Mouse (Mus musculus) gastrocnemius, adult 8-10 months (tissue): ENCODE data around the gene 2310057N15Rik. TPM values are rescaled to one million over a fixed set of nuclear protein-coding genes. Genes with fewer than 3 reads are reported as not detected.
"Not testable (repeated sequence)": the region's sequence is repeated elsewhere in the genome, so short reads cannot be mapped to it uniquely, and the experiment has no call there.

ENCODE experiments used
- DNase-seq, 2 experiments: peaks; one replicate each; pipeline ENCODE4 v3.0.0; 2022; ENCODE audit warnings: low spot score in 2 of 2
- total RNA-seq, 4 experiments: library from RNA; stranded (reverse); gene quantifications; 2 replicates each; pipeline ENCODE4 v1.2.4; 2022

The 2310057N15Rik gene
- not detected for total RNA-seq

GRCm38 (mm10) chr16:88774106-88774505, at the start of gene 2310057N15Rik:
Gene 2310057N15Rik (minus strand): TSS chr16:88774206.
- DNase-seq: no peak

GRCm38 (mm10) chr16:88823736-88824135, 49.7 kb upstream of the 2310057N15Rik start:
- DNase-seq: no peak

GRCm38 (mm10) chr16:88820066-88820465, 46.1 kb upstream of the 2310057N15Rik start, which contains the start of gene Krtap15:
Gene Krtap15 (plus strand): TSS chr16:88820215.
- DNase-seq: peak; percentile 24 to 70

GRCm38 (mm10) chr16:88811827-88812226, 37.8 kb upstream of the 2310057N15Rik start, which contains the start of gene Gm20741:
Gene Gm20741 (minus strand): TSS chr16:88812220.
- no peak for DNase-seq

GRCm38 (mm10) chr16:88786786-88787185, 12.8 kb upstream of the 2310057N15Rik start:
- no peak for DNase-seq

- DNase-seq: no peak
Measured at GRCm38 (mm10) chr16:88777596-88777995, 3.6 kb upstream of the 2310057N15Rik start, which contains the start of gene Gm5965. Gene Gm5965 (plus strand): TSS chr16:88777896.

GRCm38 (mm10) chr16:88758547-88758946, 15.5 kb downstream of the 2310057N15Rik start, which contains the start of gene 2310034C09Rik:
Gene 2310034C09Rik (plus strand): TSS chr16:88758847.
- DNase-seq: not testable (repeated sequence)

GRCm38 (mm10) chr16:88751535-88751934, 22.5 kb downstream of the 2310057N15Rik start, which contains the start of gene Krtap13:
Gene Krtap13 (minus strand): TSS chr16:88751635.
- DNase-seq: not testable (repeated sequence)

GRCm38 (mm10) chr16:88747943-88748342, 26.1 kb downstream of the 2310057N15Rik start:
- DNase-seq: no peak

- no peak for DNase-seq
Measured at GRCm38 (mm10) chr16:88744750-88745340, 29.2 kb downstream of the 2310057N15Rik start.

- no peak for DNase-seq
Measured at GRCm38 (mm10) chr16:88735391-88735790, 38.6 kb downstream of the 2310057N15Rik start.

GRCm38 (mm10) chr16:88728812-88729275, 45.2 kb downstream of the 2310057N15Rik start, which contains the start of gene Krtap13-1:
Gene Krtap13-1 (plus strand): TSS chr16:88728862.
- peak in 1 of 2 experiments; percentile 18 for DNase-seq

Other genes with a start within 250 kb of the 2310057N15Rik start
- gene Cldn8, start 211.0 kb downstream of the 2310057N15Rik start, total RNA-seq: not detected
- gene Krtap24-1, start 161.9 kb downstream of the 2310057N15Rik start, total RNA-seq: not detected
- under 1 TPM in 3 of 4 experiments, not detected in 1; 0.35 to 0.75 (median 0.58) TPM for gene 2310079G19Rik, start 146.5 kb downstream of the 2310057N15Rik start, total RNA-seq
- not detected for gene Krtap26-1, start 126.4 kb downstream of the 2310057N15Rik start, total RNA-seq
- gene Krtap27-1, start 102.5 kb downstream of the 2310057N15Rik start, total RNA-seq: not detected
- not detected for gene 2310061N02Rik, start 66.2 kb downstream of the 2310057N15Rik start, total RNA-seq
- gene Krtap13-1, start 45.3 kb downstream of the 2310057N15Rik start, total RNA-seq: not detected
- gene Krtap13, start 22.6 kb downstream of the 2310057N15Rik start, total RNA-seq: not detected
- not detected for gene 2310034C09Rik, start 15.4 kb downstream of the 2310057N15Rik start, total RNA-seq
- not detected for gene Gm5965, start 3.7 kb upstream of the 2310057N15Rik start, total RNA-seq
- gene Gm20741, start 38.0 kb upstream of the 2310057N15Rik start, total RNA-seq: not detected
- not detected for gene Krtap15, start 46.0 kb upstream of the 2310057N15Rik start, total RNA-seq
- gene Krtap14, start 51.9 kb upstream of the 2310057N15Rik start, total RNA-seq: not detected
- not detected for gene Krtap19-1, start 95.2 kb upstream of the 2310057N15Rik start, total RNA-seq
- gene Krtap19-2, start 100.1 kb upstream of the 2310057N15Rik start, total RNA-seq: not detected
- not detected for gene Krtap19-3, start 103.8 kb upstream of the 2310057N15Rik start, total RNA-seq
- gene Krtap19-4, start 110.9 kb upstream of the 2310057N15Rik start, total RNA-seq: not detected
- not detected for gene Krtap19-5, start 122.3 kb upstream of the 2310057N15Rik start, total RNA-seq
- gene Krtap19-9b, start 158.1 kb upstream of the 2310057N15Rik start, total RNA-seq: not detected
- gene Krtap16-3, start 188.7 kb upstream of the 2310057N15Rik start, total RNA-seq: not detected
- gene Krtap22-2, start 236.6 kb upstream of the 2310057N15Rik start, total RNA-seq: not detected
- gene Gm10229, start 241.1 kb upstream of the 2310057N15Rik start, total RNA-seq: not detected